Mouse (Mus musculus) hindbrain, embryonic 12.5 days (tissue): ENCODE measurements around the gene Gm12888. TPM values are rescaled to one million over a fixed set of nuclear protein-coding genes. Genes with fewer than 3 reads are reported as not detected.
"Not testable (repeated sequence)": the region's sequence is repeated elsewhere in the genome, so short reads cannot be mapped to it uniquely, and the experiment has no call there.

Experiments used
- ATAC-seq: fragments of 200-750 bp; cut with Nextera tagmentation; 2 replicates; pipeline ENCODE4 v1.8.0; 2017; ENCODE audit warnings: moderate TSS enrichment; ENCODE audit not compliant: low FRiP score
- H3K27ac ChIP-seq: fragments of 300-500 bp; sonication (generic); 2 replicates; pipeline ENCODE4 v1.5.1; 2016; ENCODE audit warnings: mild to moderate bottlenecking
- H3K27me3 ChIP-seq: fragments of 300-500 bp; sonication (generic); 2 replicates; pipeline ENCODE4 v1.6.1; 2016; ENCODE audit warnings: mild to moderate bottlenecking
- H3K36me3 ChIP-seq: fragments of 300-500 bp; sonication (generic); 2 replicates; pipeline ENCODE4 v1.6.1; 2016; ENCODE audit warnings: mild to moderate bottlenecking
- H3K4me1 ChIP-seq: fragments of 300-500 bp; sonication (generic); 2 replicates; pipeline ENCODE4 v1.6.1; 2016
- H3K4me2 ChIP-seq: fragments of 300-500 bp; sonication (generic); replicated peaks from 2 replicates; pipeline ENCODE4 v1.6.1; 2016; ENCODE audit warnings: mild to moderate bottlenecking
- H3K4me3 ChIP-seq: fragments of 300-500 bp; sonication (generic); 2 replicates; pipeline ENCODE4 v1.5.1; 2016; ENCODE audit warnings: mild to moderate bottlenecking
- H3K9ac ChIP-seq: fragments of 300-500 bp; sonication (generic); 2 replicates; pipeline ENCODE4 v1.6.1; 2016; ENCODE audit warnings: mild to moderate bottlenecking, moderate library complexity
- H3K9me3 ChIP-seq: fragments of 300-500 bp; sonication (generic); replicated peaks from 2 replicates; pipeline ENCODE4 v1.6.1; 2016; ENCODE audit warnings: mild to moderate bottlenecking
- WGBS: fragments of 180-500 bp; shearing (Covaris S2); methylation state at CpG from one replicate; pipeline ENCODE4 v1.1.7; 2016; 5-methylcytosine and 5-hydroxymethylcytosine counted together
- polyA plus RNA-seq: library from polyadenylated mRNA; unstranded; fragments of >200 nt; fragmentation: Nextera tagmentation; extraction: Ambion mirVana; gene quantifications from 2 replicates; pipeline ENCODE4 v1.2.1, GENCODE M21; 2016

Gm12888 gene
- not detected in 2 replicates for polyA plus RNA-seq

DNA sequence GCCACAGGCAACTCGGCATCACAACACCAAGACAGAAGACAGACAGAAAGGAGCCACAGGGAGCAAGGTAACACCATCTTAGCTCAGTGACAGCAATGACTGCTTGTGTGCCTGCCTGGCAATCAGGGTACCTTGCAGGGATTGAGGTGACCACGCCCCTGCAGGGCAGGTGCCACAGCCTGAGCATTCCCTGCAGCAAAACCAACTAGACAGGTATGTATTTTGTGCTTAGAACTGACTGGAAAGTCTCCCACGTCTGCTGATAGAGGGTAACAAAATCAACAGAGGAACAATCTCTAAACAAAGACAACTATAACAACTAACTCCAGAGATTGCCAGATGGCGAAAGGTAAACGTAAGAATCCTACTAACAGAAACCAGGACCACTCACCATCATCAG is at the start of gene Gm12888:
TSS of gene Gm12888 (minus strand) at position 101 of the 400 bp plus-strand sequence.
- not testable (repeated sequence) for ATAC-seq, H3K4me3 ChIP-seq, H3K36me3 ChIP-seq, H3K4me2 ChIP-seq, H3K4me1 ChIP-seq, H3K27me3 ChIP-seq, H3K27ac ChIP-seq, H3K9ac ChIP-seq
- peaks cover 21% of the 10 kb centered on the region; the same call in 1 of the 2 replicates for H3K9me3 ChIP-seq
- WGBS = 80% methylated on average over 5 of the region's 5 CpGs

Other genes with a start within 250 kb of the Gm12888 start
- 32.5 and 35.1 TPM in 2 replicates for gene Zmpste24, start 226.7 kb downstream of the Gm12888 start, polyA plus RNA-seq
- gene Tmco2, start 215.7 kb downstream of the Gm12888 start, polyA plus RNA-seq = not detected in 2 replicates
- 39.7 and 39.9 TPM in 2 replicates for gene Rlf, start 109.8 kb downstream of the Gm12888 start, polyA plus RNA-seq
- gene Gm12886, start 98.2 kb upstream of the Gm12888 start, polyA plus RNA-seq = not detected in 2 replicates